Mouse (Mus musculus): ENCODE results near the gene Ppp1cc.
"Not testable (repeated sequence)": the region's sequence is repeated elsewhere in the genome, so short reads cannot be mapped to it uniquely, and the experiment has no call there.

Ppp1cc gene

GRCm38 (mm10) chr5:122165233-122165915 is 7.3 kb downstream of the Ppp1cc start:
- DNase-seq (ENCODE audit: low read depth, low spot score) = peak; percentile 32

GRCm38 (mm10) chr5:122166636-122167161 is 8.6 kb downstream of the Ppp1cc start:
- peak; percentile 37 for DNase-seq (ENCODE audit: low read depth, low spot score)

- no peak for DNase-seq (ENCODE audit: low read depth, low spot score)
Measured at GRCm38 (mm10) chr5:122168344-122169069, 10.4 kb downstream of the Ppp1cc start.

GRCm38 (mm10) chr5:122171058-122171457 is 13.0 kb downstream of the Ppp1cc start:
- no peak for DNase-seq (ENCODE audit: low read depth, low spot score)

GRCm38 (mm10) chr5:122175402-122175801 is 17.3 kb downstream of the Ppp1cc start:
- no peak for DNase-seq (ENCODE audit: low read depth, low spot score)

- no peak for DNase-seq (ENCODE audit: low read depth, low spot score)
Measured at GRCm38 (mm10) chr5:122175961-122176360, 17.9 kb downstream of the Ppp1cc start.

GRCm38 (mm10) chr5:122176398-122176797 is 18.3 kb downstream of the Ppp1cc start:
- peak; percentile 80 for DNase-seq (ENCODE audit: low read depth, low spot score)

- DNase-seq (ENCODE audit: low read depth, low spot score) = peak; percentile 78
Measured at GRCm38 (mm10) chr5:122179665-122180064, 21.6 kb downstream of the Ppp1cc start.

GRCm38 (mm10) chr5:122184283-122184806 is 26.3 kb downstream of the Ppp1cc start:
- DNase-seq (ENCODE audit: low read depth, low spot score) = no peak

- not testable (repeated sequence) for DNase-seq (ENCODE audit: low read depth, low spot score)
Measured at GRCm38 (mm10) chr5:122184858-122185257, 26.8 kb downstream of the Ppp1cc start.

- DNase-seq (ENCODE audit: low read depth, low spot score) = no peak
Measured at GRCm38 (mm10) chr5:122189115-122189514, 31.0 kb downstream of the Ppp1cc start.

- DNase-seq (ENCODE audit: low read depth, low spot score) = peak; percentile 82
Measured at GRCm38 (mm10) chr5:122190465-122190864, 32.4 kb downstream of the Ppp1cc start.

- DNase-seq (ENCODE audit: low read depth, low spot score) = peak; percentile 95
Measured at GRCm38 (mm10) chr5:122191269-122192063, 33.4 kb downstream of the Ppp1cc start.

- DNase-seq (ENCODE audit: low read depth, low spot score) = peak; percentile 77
Measured at GRCm38 (mm10) chr5:122192347-122192746, 34.3 kb downstream of the Ppp1cc start.

GRCm38 (mm10) chr5:122200872-122201271 is 42.8 kb downstream of the Ppp1cc start:
- DNase-seq (ENCODE audit: low read depth, low spot score) = peak; percentile 81

GRCm38 (mm10) chr5:122201904-122202303 is 43.8 kb downstream of the Ppp1cc start:
- DNase-seq (ENCODE audit: low read depth, low spot score) = no peak

- DNase-seq (ENCODE audit: low read depth, low spot score) = no peak
Measured at GRCm38 (mm10) chr5:122204180-122204579, 46.1 kb downstream of the Ppp1cc start.

- peak; percentile 98 for DNase-seq (ENCODE audit: low read depth, low spot score)
Measured at GRCm38 (mm10) chr5:122206475-122206874, 48.4 kb downstream of the Ppp1cc start, which contains the start of gene Hvcn1. TSS of gene Hvcn1 (plus strand) at chr5:122206804.

- DNase-seq (ENCODE audit: low read depth, low spot score) = no peak
Measured at GRCm38 (mm10) chr5:122208909-122209308, 50.8 kb downstream of the Ppp1cc start.

GRCm38 (mm10) chr5:122209591-122210368 is 51.7 kb downstream of the Ppp1cc start:
- DNase-seq (ENCODE audit: low read depth, low spot score) = peak; percentile 97

GRCm38 (mm10) chr5:122210890-122211289 is 52.8 kb downstream of the Ppp1cc start:
- no peak for DNase-seq (ENCODE audit: low read depth, low spot score)
